Mouse (Mus musculus) erythroblast, adult 5-6 weeks (primary cell): ENCODE measurements at regions not wholly inside any gene's neighbourhood (a gene's known extent, or its start where the extent isn't known, plus 50 kb on each side); places are given as distances from the start of the nearest gene placed in this dataset.

Source experiments
- ATAC-seq: replicated peaks from 2 replicates; pipeline ENCODE4 v1.8.0; 2016; ENCODE audit warnings: moderate number of reproducible peaks, mild to moderate bottlenecking, moderate TSS enrichment, inconsistent platforms; ENCODE audit not compliant: poor library complexity, low FRiP score, severe bottlenecking

GRCm38 (mm10) chr3:14952169-14952729 is 66.2 kb downstream of the Car2 start:
- no peak for ATAC-seq

GRCm38 (mm10) chr3:14952951-14953350 is 66.9 kb downstream of the Car2 start:
- no peak for ATAC-seq

GRCm38 (mm10) chr3:14957481-14957880 is 71.4 kb downstream of the Car2 start:
- no peak for ATAC-seq

DNA sequence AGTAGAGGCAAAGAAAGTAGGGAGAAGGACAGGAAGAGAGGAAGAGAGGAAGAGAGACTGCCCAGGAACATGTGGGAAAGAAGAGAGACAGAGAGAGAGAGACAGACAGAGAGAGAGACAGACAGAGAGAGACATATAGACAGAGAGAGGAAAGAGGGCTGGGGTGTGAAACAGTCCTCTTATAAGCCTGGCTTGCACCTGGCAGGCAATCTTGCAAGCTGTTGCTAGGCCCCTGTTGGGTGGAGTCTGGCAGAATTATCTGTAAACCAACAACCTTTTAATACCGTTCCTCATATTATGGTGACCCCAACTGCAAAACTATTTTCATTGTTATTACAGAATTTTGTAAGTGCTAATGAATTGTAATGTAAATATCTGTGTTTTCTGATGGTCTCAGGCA is 72.2 kb downstream of the Car2 start:
- ATAC-seq: no peak

GRCm38 (mm10) chr3:14959586-14959985 is 73.5 kb downstream of the Car2 start:
- ATAC-seq: no peak

GRCm38 (mm10) chr3:14964795-14965194 is 78.7 kb downstream of the Car2 start:
- no peak for ATAC-seq

DNA sequence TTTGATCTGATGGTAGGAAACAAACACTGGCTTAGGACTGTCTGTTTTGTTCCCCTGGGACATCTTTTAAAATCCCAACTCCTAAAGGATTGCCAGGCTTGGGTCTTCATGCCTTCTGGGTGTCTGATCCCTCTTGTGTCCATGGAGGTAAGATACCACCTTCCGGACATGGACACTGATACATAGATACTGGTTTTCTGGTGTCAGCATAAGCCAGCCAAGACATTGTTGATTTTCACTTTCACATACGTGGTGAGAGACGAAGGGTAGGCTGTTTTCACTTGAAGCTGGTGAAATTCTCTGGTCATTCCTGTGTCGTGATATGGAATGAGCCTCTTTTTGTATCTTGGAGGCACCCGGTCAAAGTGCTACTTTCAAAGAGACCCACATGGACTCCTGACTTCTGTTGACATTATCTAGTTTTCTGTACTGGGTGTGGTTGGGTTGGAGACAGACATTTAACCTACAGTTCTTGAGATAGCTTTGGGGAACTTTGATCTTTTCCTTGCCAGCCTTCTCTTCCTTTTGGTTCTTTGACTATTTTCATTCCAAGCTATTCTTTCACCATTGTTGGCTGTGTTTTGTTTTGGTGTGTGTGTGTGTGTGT is 79.5 kb downstream of the Car2 start:
- peak; percentile 57 for ATAC-seq

- no peak for ATAC-seq
These were observed 81.2 kb downstream of the Car2 start for GRCm38 (mm10) chr3:14967235-14967634.

- no peak for ATAC-seq
These were observed 82.3 kb downstream of the Car2 start for GRCm38 (mm10) chr3:14968345-14968744.

- ATAC-seq: no peak
These were observed 83.6 kb downstream of the Car2 start for GRCm38 (mm10) chr3:14969698-14970097.

DNA sequence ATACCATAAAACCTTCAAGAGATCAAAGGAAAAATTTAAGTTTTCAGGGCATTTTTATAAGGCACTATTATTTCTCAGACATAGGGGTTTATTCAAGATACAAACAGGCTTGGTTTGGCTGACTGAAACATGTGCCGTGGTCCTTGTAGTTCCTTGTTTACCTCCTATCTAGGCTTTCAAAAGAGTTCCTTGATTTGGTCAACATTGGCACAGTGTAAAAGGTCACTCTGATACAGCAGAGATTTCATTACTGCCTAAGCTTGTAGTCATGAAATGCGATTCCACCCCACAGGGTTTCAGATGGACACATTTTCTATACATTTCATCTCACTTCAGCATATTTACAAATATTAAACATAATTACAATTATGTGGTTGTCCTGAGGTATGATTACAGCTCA is 85.6 kb downstream of the Car2 start:
- ATAC-seq: no peak

- no peak for ATAC-seq
These were observed 88.7 kb downstream of the Car2 start for GRCm38 (mm10) chr3:14974758-14975157.

- ATAC-seq: no peak
These were observed 89.1 kb downstream of the Car2 start for GRCm38 (mm10) chr3:14975203-14975602.

GRCm38 (mm10) chr3:14979116-14979613 is 93.1 kb downstream of the Car2 start:
- ATAC-seq: no peak

DNA sequence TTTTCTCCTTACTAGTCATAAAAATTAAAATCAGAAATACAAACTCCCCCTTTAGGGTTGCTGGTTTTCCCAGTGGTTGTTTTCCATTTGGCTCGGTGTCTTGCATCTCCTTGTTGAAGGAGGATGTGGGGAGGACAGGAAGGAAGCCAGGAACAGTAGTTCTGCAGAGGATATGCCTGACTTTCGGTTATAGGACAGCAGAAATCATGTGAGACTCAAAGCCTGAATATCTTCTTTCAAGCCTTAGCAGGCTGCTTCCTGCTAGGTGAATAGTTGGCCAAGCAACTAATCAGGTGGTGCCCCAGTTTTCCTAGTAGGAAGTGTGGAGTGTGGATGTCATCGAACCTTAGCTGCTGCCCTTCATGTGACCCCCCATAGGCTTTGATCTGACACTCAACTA is 103.6 kb downstream of the Car2 start:
- no peak for ATAC-seq

- no peak for ATAC-seq
These were observed 107.9 kb downstream of the Car2 start for GRCm38 (mm10) chr3:14993936-14994335.

- no peak for ATAC-seq
These were observed 111.2 kb downstream of the Car2 start for GRCm38 (mm10) chr3:14997241-14997640.

DNA sequence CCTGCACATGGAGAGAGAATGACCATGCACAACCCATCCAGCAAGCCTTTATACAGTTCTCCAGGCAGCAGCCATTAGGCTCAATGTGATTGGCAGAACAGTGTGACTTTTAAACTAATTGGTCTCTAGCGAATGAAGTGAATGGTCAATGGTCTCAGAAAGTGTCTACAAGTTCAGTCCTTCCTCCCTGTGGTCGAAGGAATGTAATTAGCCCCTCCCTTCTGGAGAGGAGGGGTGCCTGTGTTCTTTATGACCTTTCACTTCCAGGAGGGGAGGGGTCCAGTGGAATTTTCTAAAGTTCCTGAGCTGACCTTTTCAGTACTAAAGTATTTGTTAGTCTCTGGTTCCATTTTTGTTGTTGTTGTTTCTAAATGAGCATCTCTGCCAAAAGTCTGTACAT is 112.4 kb downstream of the Car2 start:
- no peak for ATAC-seq

DNA sequence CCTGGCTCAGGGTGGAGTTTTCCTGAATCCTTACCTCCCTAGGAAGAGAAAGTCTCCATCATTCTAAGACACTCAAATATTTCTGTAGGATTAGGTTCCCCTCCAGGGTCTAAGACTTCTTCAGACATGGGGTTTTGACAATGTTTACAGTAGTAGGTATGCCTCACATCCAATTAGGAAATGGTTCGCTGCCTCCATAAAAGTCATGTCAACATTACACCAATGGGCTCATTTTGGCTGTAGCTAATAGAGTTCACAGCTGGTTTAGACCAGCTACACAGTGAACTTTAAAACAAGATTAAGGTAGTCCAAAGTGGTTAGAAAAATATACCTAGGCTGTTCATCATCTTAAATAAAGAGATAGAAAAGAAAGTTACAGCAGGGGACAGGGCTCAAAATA is 113.3 kb downstream of the Car2 start:
- no peak for ATAC-seq

- ATAC-seq: no peak
These were observed 113.8 kb downstream of the Car2 start for GRCm38 (mm10) chr3:14999914-15000313.

DNA sequence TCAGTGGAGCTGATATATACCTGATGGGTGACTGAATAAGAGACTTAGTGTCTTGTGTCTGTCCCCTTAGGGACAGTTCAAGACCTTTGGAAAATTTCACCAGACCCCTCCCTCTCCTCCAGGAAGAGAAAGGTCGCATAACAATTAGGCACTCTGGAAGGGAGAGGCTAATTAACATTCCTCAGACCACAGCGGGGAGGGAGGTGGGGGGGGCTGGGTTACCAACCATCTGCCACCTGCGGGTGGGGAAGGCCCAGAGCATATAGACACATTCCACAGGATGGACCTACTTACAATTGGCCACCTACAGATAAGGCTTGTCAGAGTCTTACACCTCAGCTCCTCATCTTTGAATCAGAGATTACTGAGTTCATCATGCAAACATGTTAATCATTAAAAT is 114.6 kb downstream of the Car2 start:
- no peak for ATAC-seq

- no peak for ATAC-seq
These were observed 121.7 kb downstream of the Car2 start for GRCm38 (mm10) chr3:15007821-15008220.
